Mouse (Mus musculus) intestine, postnatal 0 days (tissue): ENCODE measurements around the gene Kcnk2. TPM values are rescaled to one million over a fixed set of nuclear protein-coding genes. Genes with fewer than 3 reads are reported as not detected.

Source experiments
- ATAC-seq: fragments of 200-750 bp; cut with Nextera tagmentation; 2 replicates; pipeline ENCODE4 v1.8.0; 2017; ENCODE audit warnings: mild to moderate bottlenecking, moderate TSS enrichment, moderate library complexity
- H3K27ac ChIP-seq: fragments of 300-500 bp; sonication (generic); 2 replicates; pipeline ENCODE4 v1.5.1; 2014; ENCODE audit warnings: mild to moderate bottlenecking, low read depth, low read length, moderate library complexity
- H3K27me3 ChIP-seq: fragments of 300-500 bp; sonication (generic); replicated peaks from 2 replicates; pipeline ENCODE4 v1.6.1; 2014; ENCODE audit warnings: low read length, mixed read lengths; ENCODE audit not compliant: control insufficient read depth, insufficient read depth
- H3K36me3 ChIP-seq: fragments of 300-500 bp; sonication (generic); 2 replicates; pipeline ENCODE4 v1.6.1; 2014; ENCODE audit warnings: mild to moderate bottlenecking, moderate library complexity; ENCODE audit not compliant: control insufficient read depth, insufficient read depth
- H3K4me1 ChIP-seq: fragments of 300-500 bp; sonication (generic); replicated peaks from 2 replicates; pipeline ENCODE4 v1.6.1; 2014; ENCODE audit warnings: antibody characterized with exemption, low read length, mixed read lengths; ENCODE audit not compliant: control insufficient read depth, insufficient read depth
- H3K4me2 ChIP-seq: fragments of 300-500 bp; sonication (generic); replicated peaks from 2 replicates; pipeline ENCODE4 v1.6.1; 2014; ENCODE audit warnings: low read depth, mild to moderate bottlenecking, moderate library complexity
- H3K4me3 ChIP-seq: fragments of 300-500 bp; sonication (generic); 2 replicates; pipeline ENCODE4 v1.5.1; 2014; ENCODE audit warnings: low read depth, low read length
- H3K9ac ChIP-seq: fragments of 300-500 bp; sonication (generic); 2 replicates; pipeline ENCODE4 v1.6.1; 2014; ENCODE audit warnings: mild to moderate bottlenecking, low read depth, low read length
- H3K9me3 ChIP-seq: fragments of 300-500 bp; sonication (generic); 2 replicates; pipeline ENCODE4 v1.6.1; 2016; ENCODE audit warnings: mixed run types; ENCODE audit not compliant: control insufficient read depth
- CTCF ChIP-seq: sonication (generic); IDR thresholded peaks from 2 replicates; pipeline ENCODE4 v1.5.1; 2016; ENCODE audit warnings: low read depth, mild to moderate bottlenecking, control low read depth, antibody characterized with exemption, moderate library complexity
- WGBS: fragments of 180-500 bp; shearing (Covaris S2); extraction: QIAGEN DNeasy Blood & Tissue Kit; methylation state at CpG from one replicate; pipeline ENCODE4 v1.1.7; 2014; 5-methylcytosine and 5-hydroxymethylcytosine counted together
- polyA plus RNA-seq: library from polyadenylated mRNA; unstranded; fragments of >200 nt; fragmentation: Nextera tagmentation; extraction: Ambion mirVana; gene quantifications from 2 replicates; pipeline ENCODE4 v1.2.1, GENCODE M21; 2015

Gene Kcnk2
- polyA plus RNA-seq, 1 experiment from 2014 or later, result 1.5 TPM

DNA sequence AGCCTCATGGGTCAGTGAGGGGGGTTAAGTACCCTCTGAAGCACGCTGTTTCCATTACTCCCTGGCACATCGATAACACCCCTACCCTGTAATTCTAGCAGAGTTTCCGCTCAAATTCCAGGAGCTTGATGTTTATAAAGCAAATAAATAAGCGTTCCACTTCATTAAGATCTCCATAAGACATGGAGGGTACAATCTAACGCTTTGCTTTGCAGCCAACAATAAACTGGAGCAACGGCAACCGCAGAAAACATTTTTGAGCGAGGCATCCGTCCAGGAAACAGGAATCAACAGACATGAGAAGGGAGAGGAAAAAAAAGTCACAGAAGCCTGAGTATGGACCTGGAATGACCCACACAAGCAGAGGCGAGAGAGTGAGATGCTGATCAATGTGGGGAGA is 27.5 kb upstream of the Kcnk2 start:
- Histone ChIP-seq H3K4me2 (no peak overlapping the region), H3K27ac (no peak overlapping the region), H3K36me3 (no peaks in the 10 kb centered on the region), H3K9me3 (no peaks in the 10 kb centered on the region), H3K4me1 (no peaks in the 10 kb centered on the region), H3K4me3 (no peak overlapping the region), H3K9ac (no peak overlapping the region), H3K27me3 (no peaks in the 10 kb centered on the region)
- WGBS, result 61% methylated on average over 10 of the region's 10 CpGs
- ATAC-seq, result no peak
- no peak for TF ChIP-seq CTCF

DNA sequence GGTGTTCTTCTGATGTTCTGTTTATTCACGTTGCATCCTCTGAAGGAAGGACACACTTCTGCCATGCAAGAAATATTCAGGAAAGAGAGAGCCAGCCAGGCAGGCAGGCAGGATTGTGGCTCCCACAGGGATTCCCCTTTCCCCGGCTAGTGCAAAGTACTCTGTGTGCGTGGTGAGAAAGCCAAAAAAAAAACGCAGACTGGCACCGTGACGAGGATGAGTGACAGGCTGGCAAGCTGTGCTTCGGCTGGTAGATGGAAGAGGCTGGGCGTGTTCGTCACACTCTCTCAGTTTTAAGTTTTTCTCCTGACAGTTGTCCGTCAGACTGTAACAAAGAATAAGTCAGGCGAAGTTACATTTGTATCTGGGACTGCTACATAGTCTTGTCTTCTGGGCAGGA is 24.2 kb upstream of the Kcnk2 start:
- no peak overlapping the region for H3K4me3 ChIP-seq
- no peak for ATAC-seq
- no peak overlapping the region for H3K4me2 ChIP-seq
- no peaks in the 10 kb centered on the region for H3K9me3 ChIP-seq
- H3K36me3 ChIP-seq, result no peaks in the 10 kb centered on the region
- no peaks in the 10 kb centered on the region for H3K4me1 ChIP-seq
- H3K27ac ChIP-seq, result no peak overlapping the region
- no peak for TF ChIP-seq CTCF
- no peaks in the 10 kb centered on the region for H3K27me3 ChIP-seq
- WGBS, result 90% methylated on average over 11 of the region's 11 CpGs
- no peak overlapping the region for H3K9ac ChIP-seq

DNA sequence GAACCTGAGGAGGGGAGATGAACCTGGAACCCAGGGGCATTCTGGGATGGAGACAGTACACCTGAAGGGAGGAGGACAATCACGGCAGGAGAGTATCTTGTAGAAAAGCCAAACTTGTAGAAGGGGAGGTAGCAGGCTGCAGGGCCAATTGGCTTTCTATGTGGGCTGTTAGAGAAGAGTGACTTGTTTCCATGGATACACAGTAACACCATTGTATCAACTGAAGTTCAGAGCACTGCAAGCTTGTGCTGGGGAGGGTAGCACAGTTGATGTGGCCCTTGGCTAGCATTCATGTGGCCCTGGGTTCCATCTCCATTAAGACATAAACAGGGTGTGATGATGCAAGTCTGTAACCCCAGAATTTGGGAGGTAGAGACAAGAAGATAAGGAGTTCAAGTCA is 17.8 kb upstream of the Kcnk2 start:
- no peaks in the 10 kb centered on the region for H3K36me3 ChIP-seq
- WGBS, result 52% methylated on average over 1 of the region's 1 CpGs
- ATAC-seq, result no peak
- no peaks in the 10 kb centered on the region for H3K9me3 ChIP-seq
- H3K27ac ChIP-seq, result no peak overlapping the region
- no peaks in the 10 kb centered on the region for H3K27me3 ChIP-seq
- H3K4me2 ChIP-seq, result no peak overlapping the region
- no peak overlapping the region for H3K9ac ChIP-seq
- no peak overlapping the region for H3K4me3 ChIP-seq
- H3K4me1 ChIP-seq, result no peaks in the 10 kb centered on the region
- no peak for TF ChIP-seq CTCF

DNA sequence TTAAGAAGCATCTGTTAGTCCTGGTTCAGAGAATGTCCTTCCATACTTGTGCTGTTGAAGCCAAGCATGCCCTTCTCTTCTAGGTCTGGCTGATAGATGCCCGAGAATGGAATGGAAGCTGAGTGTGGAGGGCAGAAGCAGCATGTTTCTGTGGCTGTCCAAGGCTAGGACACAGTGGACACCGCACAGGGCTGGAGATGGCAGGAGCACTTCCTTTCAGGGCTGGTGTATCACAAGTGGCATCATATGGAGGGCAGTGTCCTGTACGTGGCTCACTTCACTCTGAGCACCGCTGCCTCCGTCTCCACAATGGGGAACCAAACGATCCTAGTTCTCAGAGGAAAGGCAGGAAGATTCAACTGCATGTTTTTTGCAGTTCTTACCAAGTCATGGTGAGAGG is 7.8 kb upstream of the Kcnk2 start:
- Histone ChIP-seq H3K27ac (no peak overlapping the region), H3K4me3 (no peak overlapping the region), H3K9me3 (no peaks in the 10 kb centered on the region), H3K9ac (no peak overlapping the region), H3K27me3 (no peaks in the 10 kb centered on the region), H3K4me2 (no peak overlapping the region), H3K4me1 (no peaks in the 10 kb centered on the region), H3K36me3 (no peaks in the 10 kb centered on the region)
- no peak for TF ChIP-seq CTCF
- ATAC-seq, result no peak
- 87% methylated on average over 6 of the region's 6 CpGs for WGBS

DNA sequence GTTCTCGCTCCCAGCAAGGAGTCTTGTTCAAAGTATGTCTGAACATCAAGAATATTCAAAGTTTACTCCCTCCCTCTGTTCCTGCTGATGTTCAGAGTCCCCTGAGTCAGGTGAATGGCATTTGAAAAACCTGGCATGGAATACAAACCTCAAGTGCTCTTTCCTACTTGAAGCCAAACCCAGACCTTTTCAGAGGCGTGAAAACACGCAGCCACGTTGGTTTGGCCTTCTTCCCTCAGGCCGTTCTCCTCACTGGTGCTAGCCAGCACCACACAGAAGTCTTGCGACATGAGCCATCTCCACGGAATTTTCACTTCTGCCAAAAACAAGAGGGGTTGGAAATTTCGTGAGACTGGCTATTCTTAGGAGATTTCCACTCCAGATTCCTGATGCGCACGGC is 3.1 kb upstream of the Kcnk2 start:
- no peak overlapping the region for H3K9ac ChIP-seq
- peaks cover 11% of the 10 kb centered on the region; the same call in 1 of the 2 replicates for H3K27me3 ChIP-seq
- no peak overlapping the region for H3K4me3 ChIP-seq
- H3K9me3 ChIP-seq, result no peaks in the 10 kb centered on the region
- no peak overlapping the region for H3K4me2 ChIP-seq
- no peak for TF ChIP-seq CTCF
- H3K27ac ChIP-seq, result no peak overlapping the region
- no peak for ATAC-seq
- H3K36me3 ChIP-seq, result no peaks in the 10 kb centered on the region
- WGBS, result 76% methylated on average over 10 of the region's 10 CpGs
- H3K4me1 ChIP-seq, result peaks cover 9% of the 10 kb centered on the region; the same call in 1 of the 2 replicates

DNA sequence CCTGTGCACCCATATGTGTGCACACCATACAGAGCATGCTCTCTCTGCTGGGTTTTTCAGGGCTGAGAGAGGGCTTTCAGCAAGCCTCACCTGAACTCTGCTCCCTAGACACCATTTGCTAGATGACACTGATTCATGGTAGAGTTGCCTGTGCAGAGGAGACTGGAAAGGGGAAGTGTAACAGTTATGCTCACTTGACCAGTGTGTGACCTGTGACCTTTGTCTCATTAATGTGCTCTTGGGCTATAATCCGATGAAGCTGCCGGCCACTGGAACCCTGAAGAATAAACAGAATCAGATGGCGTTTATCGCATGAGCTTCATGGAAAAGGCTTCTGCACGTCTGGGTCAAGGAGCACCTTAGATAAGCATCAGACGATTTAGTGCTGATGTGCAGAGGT is 1.5 kb upstream of the Kcnk2 start:
- Histone ChIP-seq H3K4me1 (peaks cover 9% of the 10 kb centered on the region; the same call in 1 of the 2 replicates), H3K36me3 (no peaks in the 10 kb centered on the region), H3K9me3 (no peaks in the 10 kb centered on the region), H3K4me3 (no peak overlapping the region), H3K4me2 (no peak overlapping the region), H3K27me3 (peaks cover 15% of the 10 kb centered on the region), H3K9ac (no peak overlapping the region), H3K27ac (no peak overlapping the region)
- no peak for ATAC-seq
- TF ChIP-seq CTCF, result no peak
- 21% methylated on average over 6 of the region's 6 CpGs for WGBS

DNA sequence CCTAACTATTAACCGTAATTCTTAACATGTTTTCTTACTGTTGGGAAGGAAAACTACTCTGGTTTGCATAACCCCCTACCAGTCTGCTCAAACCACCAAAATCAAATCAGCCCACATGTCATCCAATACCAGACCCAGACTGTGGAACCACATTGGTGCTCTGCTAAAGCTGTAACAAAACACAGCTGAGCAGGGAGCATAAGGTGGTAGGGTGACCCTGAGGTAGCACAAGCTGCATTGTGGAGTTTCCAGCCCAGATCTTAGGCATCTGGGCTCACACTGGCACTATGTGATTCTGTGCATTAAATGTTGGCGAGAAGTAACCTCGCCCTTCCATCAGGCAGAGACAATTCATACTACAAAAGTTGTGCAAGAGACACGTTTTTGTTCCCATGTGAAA is 1.1 kb upstream of the Kcnk2 start:
- Histone ChIP-seq H3K4me1 (peaks cover 9% of the 10 kb centered on the region; the same call in 1 of the 2 replicates), H3K9me3 (no peaks in the 10 kb centered on the region), H3K4me3 (no peak overlapping the region), H3K27me3 (peaks cover 15% of the 10 kb centered on the region), H3K27ac (no peak overlapping the region), H3K9ac (no peak overlapping the region), H3K36me3 (no peaks in the 10 kb centered on the region), H3K4me2 (no peak overlapping the region)
- 46% methylated on average over 4 of the region's 4 CpGs for WGBS
- ATAC-seq, result no peak
- no peak for TF ChIP-seq CTCF
